Mouse (Mus musculus) embryonic stem cell, embryonic (primary cell): ENCODE data around the gene Tmem192.

Experiments
- CTCF ChIA-PET, 4 experiments: fragments of 300-600 bp in 2 of 4; fragments of 350-600 bp in 2 of 4; sonication (Branson Sonifier 250); formaldehyde crosslinking; loops; one replicate each; lab custom pipeline; 2022; ENCODE audit warnings: inconsistent platforms in 2 of 4; lab: Charles Lee
- POLR2A ChIA-PET, 4 experiments: fragments of 300-600 bp in 2 of 4; fragments of 350-600 bp in 2 of 4; sonication (Branson Sonifier 250); formaldehyde crosslinking; loops; one replicate each; lab custom pipeline; 2022; ENCODE audit warnings: antibody characterized with exemption in 4 of 4, inconsistent platforms in 1 of 4; lab: Charles Lee

The Tmem192 gene

DNA sequence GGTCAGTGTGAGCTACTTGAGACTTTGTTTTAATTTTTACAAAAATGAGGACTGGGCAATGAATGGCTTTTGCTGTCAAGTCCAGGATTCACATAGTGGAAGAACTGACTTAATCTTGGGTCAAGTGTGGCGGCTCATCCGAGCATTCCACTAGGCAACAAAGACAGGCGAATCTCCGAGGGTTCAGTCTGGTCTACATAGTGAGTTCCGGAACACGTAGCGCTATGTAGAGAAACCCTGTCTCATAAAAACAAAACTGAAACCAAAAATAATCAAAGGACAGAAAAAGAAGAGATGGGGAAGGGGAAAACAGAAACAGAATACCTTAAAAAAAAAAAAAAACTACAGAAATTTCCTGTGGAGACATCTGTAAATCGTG is 555 bp upstream of the Tmem192 start:
- ChIA-PET CTCF (interaction anchor here (0.6 to 0.9 kb wide), 8 partner anchors 11 to 330 kb away, joined by 3 to 8 read pairs (median 4); no protein-coding TSS in a partner anchor), POLR2A (interaction anchor here in 3 of 4 experiments (0.6 to 2.1 kb wide), 21 partner anchors 11 to 1540 kb away, joined by 3 to 10 read pairs (median 4); partner anchors contain the start of genes Cpe (in 2 of the 3), Msmo1 (in 1 of the 3) and Tma16 (in 1 of the 3))

DNA sequence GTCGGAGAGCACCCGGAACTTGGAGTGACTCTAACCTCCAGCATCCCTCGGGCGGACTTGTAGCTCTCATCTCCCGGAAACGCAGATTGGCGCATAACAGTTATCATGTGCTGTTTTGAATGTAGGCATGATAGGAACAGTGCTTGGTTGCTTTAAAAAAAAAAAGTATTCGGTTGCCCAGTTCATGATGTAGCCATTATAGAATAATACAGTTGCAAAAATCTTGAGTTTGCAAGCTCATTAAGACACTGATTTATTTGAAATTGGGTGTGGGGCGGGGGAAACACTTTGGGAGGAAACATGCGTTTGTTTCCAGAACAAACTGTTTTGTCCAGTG is 681 bp downstream of the Tmem192 start:
- ChIA-PET CTCF (interaction anchor here in 1 of 4 experiments (0.8 to 0.9 kb wide), 2 partner anchors 61 to 255 kb away, joined by 3 to 4 read pairs; partner anchors contain the start of gene Cpe), POLR2A (interaction anchor here in 3 of 4 experiments (0.6 to 2.2 kb wide), 35 partner anchors 9 to 1539 kb away, joined by 3 to 10 read pairs (median 4); partner anchors contain the start of genes Cpe (in 1 of the 3), Msmo1 (in 1 of the 3) and Tma16 (in 1 of the 3))

DNA sequence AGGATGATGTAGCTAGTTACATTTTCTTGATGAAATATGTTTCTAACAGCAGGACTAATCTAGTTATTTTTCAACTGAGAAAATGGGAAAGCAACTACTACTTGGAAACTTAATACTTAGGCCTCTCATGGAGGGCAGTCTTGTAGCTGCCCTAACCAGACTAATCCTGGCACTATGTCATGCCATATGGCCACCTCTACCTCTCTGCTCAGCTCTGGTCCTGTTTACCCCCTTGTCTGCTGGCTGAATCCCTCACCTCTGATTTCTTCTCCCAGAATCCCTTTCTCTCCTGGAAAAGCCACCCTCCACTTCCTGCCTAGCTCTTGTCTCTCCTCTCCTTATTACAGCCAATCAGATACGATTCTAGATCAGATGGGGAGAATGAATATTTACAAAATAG is 1.4 kb downstream of the Tmem192 start:
- ChIA-PET POLR2A (interaction anchor here in 2 of 4 experiments (0.9 to 2.2 kb wide), 11 partner anchors 15 to 261 kb away, joined by 3 to 10 read pairs (median 5); partner anchors contain the start of gene Msmo1 (in 1 of the 2)), CTCF (interaction anchor here in 1 of 4 experiments (0.7 kb wide), 1 partner anchor 1019 kb away, joined by 3 read pairs; no protein-coding TSS in a partner anchor)

GRCm38 (mm10) chr8:64952101-64952500 is 5.1 kb downstream of the Tmem192 start:
- ChIA-PET CTCF (interaction anchor here in 1 of 4 experiments (0.7 kb wide), 1 partner anchor 66 kb away, joined by 3 read pairs; no protein-coding TSS in a partner anchor), POLR2A (interaction anchor here in 3 of 4 experiments (0.6 to 1.3 kb wide), 13 partner anchors 9 to 354 kb away, joined by 3 to 5 read pairs (median 3); partner anchors contain the start of gene Apela (in 1 of the 3))

DNA sequence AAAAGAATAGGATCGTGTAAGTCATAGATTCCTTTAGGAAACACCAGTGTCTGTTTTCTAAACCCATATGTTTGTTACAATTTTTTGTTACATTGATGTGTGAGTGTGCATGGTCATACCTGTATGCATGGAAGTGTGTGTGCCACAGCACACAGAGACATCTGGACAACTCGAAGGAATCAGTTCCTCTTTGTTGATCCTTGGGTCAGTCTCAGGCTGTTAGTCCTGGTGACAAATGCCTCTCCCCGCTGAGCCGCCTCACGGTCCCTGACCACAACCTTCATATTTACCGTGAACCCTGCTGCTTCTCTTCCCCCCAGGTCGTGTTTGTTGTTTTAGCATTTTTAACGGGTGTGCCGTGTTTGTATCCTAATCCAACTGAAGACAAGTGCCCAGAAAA is 12.0 kb downstream of the Tmem192 start:
- ChIA-PET CTCF (no interaction called here), POLR2A (interaction anchor here in 1 of 4 experiments (1.3 kb wide), 1 partner anchor 11 kb away, joined by 4 read pairs; no protein-coding TSS in a partner anchor)

- POLR2A ChIA-PET: interaction anchor here in 1 of 4 experiments (1.9 kb wide), 1 partner anchor 15 kb away, joined by 10 read pairs; the partner anchor contains the start of gene Tmem192
- CTCF ChIA-PET: interaction anchor here in 2 of 4 experiments (0.5 to 0.7 kb wide), 2 partner anchors 60 to 544 kb away, joined by 4 read pairs; no protein-coding TSS in a partner anchor
Measured at GRCm38 (mm10) chr8:64962836-64963235, 15.9 kb downstream of the Tmem192 start.

GRCm38 (mm10) chr8:64983150-64983897 is 36.3 kb downstream of the Tmem192 start:
- POLR2A ChIA-PET: interaction anchor here in 2 of 4 experiments (0.7 to 1.6 kb wide), 7 partner anchors 9 to 149 kb away, joined by 3 to 7 read pairs (median 3); partner anchors contain the start of gene Tmem192 (in 1 of the 2)

GRCm38 (mm10) chr8:64987731-64988130 is 40.7 kb downstream of the Tmem192 start, which contains the start of gene Trim75:
TSS of gene Trim75 (minus strand) at chr8:64987831.
- ChIA-PET CTCF (no interaction called here), POLR2A (no interaction called here)

More at GRCm38 (mm10) chr8:64983150-64983897, 36.3 kb downstream of the Tmem192 start:
- CTCF ChIA-PET: interaction anchor here in 2 of 4 experiments (0.6 to 0.8 kb wide), 2 partner anchors 15 to 935 kb away, joined by 3 read pairs; no protein-coding TSS in a partner anchor

- POLR2A ChIA-PET: interaction anchor here in 2 of 4 experiments (0.6 kb wide), 2 partner anchors 151 to 1476 kb away, joined by 4 to 5 read pairs; no protein-coding TSS in a partner anchor
- CTCF ChIA-PET: interaction anchor here in 2 of 4 experiments (0.6 to 0.7 kb wide), 2 partner anchors 16 to 24 kb away, joined by 3 read pairs; no protein-coding TSS in a partner anchor
Measured at GRCm38 (mm10) chr8:64998806-64999365, 51.9 kb downstream of the Tmem192 start.

GRCm38 (mm10) chr8:65007616-65008015 is 60.6 kb downstream of the Tmem192 start:
- CTCF ChIA-PET: interaction anchor here in 1 of 4 experiments (0.6 kb wide), 2 partner anchors 36 to 140 kb away, joined by 4 to 6 read pairs; no protein-coding TSS in a partner anchor
- POLR2A ChIA-PET: interaction anchor here in 1 of 4 experiments (0.7 kb wide), 1 partner anchor 9 kb away, joined by 17 read pairs; no protein-coding TSS in a partner anchor

DNA sequence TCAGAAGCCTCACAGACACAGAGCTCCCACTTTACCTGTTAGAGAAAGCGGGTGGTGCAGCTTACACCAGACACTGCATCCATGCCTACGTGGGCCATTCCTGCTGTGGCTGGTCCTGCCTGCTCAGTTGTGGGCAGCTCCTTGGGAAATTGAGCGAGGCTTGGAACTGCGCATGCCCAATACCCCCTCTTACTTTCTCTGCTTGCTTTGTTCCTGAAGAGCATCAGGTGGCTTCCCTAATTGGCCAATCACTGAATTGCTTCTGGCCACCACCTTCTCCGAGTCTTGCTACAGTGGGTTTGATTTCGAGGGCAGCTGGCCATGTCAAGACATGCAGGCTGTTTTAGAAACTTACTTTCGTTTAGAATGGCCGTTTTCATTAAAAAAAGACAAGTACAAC is 71.4 kb downstream of the Tmem192 start, which contains the start of the genes Trim61 and Trim60:
Gene Trim61 (minus strand): TSS at position 101 of the 400 bp plus-strand sequence.
Gene Trim60 (minus strand): TSS at position 162 of the 400 bp plus-strand sequence.
- ChIA-PET POLR2A (interaction anchor here in 1 of 4 experiments (2.2 kb wide), 1 partner anchor 13 kb away, joined by 6 read pairs; no protein-coding TSS in a partner anchor), CTCF (interaction anchor here in 1 of 4 experiments (0.7 kb wide), 1 partner anchor 90 kb away, joined by 5 read pairs; no protein-coding TSS in a partner anchor)
